Mouse (Mus musculus): Measurements from ENCODE around the gene Ppm1l.
A peak's percentile ranks its signal among the peaks of the same experiment; 100 is the strongest.

Ppm1l gene

DNA sequence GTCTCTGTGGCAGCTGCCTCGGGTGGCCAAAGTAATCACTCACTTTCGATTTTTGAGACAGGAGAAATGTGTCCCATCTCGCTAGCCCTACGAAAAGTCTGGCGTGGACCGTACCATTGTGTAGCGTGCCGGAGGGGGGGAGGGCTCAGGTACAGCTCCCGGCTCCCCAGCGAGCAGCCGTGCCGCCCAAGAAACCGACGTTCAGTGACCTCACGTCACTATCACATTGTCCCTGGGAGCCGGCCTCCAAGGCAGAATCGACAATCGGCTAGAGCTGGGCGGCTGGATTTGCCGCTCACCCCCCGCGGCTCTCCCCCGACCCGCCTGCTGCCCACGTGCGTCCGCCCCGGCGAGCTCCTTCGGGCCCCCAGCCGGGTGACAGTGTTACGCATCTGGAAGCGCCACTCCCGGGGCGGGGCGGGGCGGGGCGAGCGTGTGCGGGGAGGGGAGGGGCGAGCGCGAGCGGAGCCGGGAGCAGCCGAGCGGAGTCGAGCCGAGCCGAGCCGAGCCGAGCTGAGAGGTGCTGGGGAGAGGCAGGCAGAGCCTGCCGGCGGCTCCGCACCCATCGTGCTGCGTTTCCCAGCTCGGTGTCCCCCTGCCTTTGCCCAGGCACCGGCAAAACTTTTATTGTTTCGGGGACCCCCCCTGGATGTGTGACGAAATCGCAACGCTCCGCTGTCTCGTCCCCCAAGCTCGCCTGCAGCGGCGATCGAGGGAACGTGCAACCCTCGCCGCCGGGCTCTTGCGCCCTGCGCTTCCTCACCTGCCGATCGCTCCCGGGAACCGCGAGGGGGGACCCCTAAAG is at the start of gene Ppm1l:
Ppm1l (plus strand) TSS at position 471 of the 805 bp plus-strand sequence.
- peak; percentile 97 for DNase-seq (ENCODE audit: low read depth)

DNA sequence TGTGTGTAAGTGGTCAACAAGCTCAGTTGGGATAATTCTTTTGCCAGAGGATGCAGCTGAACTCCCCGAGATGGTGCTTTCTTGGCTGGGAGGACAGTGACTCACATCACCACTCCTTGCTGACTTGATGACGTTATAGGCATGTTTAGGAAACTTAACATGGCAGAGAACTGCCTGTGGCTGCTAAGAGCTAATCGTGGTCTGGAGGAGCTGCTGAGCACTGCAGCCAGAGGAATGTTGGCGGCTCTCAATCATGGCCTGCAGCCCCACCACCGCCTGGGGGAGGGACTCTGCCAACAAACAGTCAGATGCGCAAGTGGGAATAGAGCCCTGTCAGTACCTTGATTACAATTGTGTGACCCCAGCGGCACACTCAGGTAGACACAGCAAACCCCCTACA is 44.8 kb upstream of the Ppm1l start:
- DNase-seq (ENCODE audit: low read depth): no peak

- DNase-seq (ENCODE audit: low read depth): no peak
These were observed 42.5 kb upstream of the Ppm1l start for GRCm38 (mm10) chr3:69274018-69274663.

DNA sequence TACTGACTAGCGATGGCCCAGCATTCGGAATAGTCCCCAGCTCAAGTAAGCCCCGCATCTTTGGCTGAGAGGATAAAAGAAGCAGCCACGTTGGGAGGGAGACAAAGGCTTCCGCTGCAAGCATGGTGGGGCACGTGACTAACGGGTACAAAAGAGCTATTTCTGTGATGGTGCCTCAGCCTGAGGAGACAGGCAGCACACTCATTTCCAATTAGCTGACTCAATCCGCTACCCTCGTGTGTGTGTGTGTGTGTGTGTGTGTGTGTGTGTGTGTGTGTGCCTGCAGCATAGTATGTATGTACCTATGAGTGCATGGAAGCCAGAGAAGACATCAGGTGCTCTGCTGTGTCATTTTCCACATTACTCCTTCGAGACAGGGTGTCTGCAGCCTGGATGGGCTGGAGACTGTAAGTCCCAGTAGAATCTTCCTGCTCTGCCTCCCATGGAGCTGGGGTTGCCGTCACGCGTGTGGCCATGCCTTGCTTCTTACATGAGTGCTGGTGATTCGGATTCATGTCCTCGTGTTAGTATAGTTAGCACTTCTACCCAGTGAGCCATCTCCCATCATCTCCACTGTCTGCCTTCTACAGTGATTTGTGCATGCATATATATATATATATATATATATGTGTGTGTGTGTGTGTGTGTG is 41.9 kb upstream of the Ppm1l start:
- DNase-seq (ENCODE audit: low read depth): peak; percentile 68

DNA sequence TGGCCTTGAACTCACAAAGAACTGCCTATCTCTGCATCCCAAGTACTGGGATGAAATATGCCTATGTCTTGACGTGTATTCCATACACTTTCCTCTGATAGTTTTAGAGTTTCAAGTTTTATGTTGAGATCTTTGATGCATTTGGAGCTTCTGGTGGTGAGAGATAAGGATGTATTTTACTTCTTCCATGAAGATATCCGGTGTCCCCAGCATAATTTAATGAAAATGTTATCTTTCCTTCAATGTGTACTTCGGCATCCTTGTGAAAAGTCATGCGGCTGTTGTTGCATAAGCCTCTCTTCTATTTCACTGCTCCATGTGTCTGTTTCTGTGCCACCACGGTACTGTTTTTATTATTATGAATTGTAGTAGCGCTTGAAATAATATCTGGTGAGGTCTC is 38.0 kb upstream of the Ppm1l start:
- no peak for DNase-seq (ENCODE audit: low read depth)

DNA sequence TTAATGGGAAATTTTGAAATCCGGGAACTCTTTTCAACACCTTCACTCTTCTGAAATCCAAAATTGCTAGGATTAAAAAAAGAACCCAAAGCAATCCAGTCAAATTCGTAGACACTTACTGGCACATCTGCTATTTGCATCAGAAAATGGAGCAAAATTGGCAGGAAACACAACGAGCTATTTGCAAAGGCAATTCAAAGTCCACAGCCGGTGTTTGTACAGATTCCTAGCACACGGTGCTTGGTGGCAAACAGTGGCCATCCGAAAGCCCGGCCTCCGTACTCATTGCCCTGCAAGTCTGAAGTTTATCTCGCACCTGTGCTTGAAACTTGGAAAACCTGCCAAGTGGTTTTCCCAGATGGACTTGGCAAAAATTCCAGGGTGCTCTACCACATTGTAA is 34.3 kb upstream of the Ppm1l start:
- no peak for DNase-seq (ENCODE audit: low read depth)

DNA sequence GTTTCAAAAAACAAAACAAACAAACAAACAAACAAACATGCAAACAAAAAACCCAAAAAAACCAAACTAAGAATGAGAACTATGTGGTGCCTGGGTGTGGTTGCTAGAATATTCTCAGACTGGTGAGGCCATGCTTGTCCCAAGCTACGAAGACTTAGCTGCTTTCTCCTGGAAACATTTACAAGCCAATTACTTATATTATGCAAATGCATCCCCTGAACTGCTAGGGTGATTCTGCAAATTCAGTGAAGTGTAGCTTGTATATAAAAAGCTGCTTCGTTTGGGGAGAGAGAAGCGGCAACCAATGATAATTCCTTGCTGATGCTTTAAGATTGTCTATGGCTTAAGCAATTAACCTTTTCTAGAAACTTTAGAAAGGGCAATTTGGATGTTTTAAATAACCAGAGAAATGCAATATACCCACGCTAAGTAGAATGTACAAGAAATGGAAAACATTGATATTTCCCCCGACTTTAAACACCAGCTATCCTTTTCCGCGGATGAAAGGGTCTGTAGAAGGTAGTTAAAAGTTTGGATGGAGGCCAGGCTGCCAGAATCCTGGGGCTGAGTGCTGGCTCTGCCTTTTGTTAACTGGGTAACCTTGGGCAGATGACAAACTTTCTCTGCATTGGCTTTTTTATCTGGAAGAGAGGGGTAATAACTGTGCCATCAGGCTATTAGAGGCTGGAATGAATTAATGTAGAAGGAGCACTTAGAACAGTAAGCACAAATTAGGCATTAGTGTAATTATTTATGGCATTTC is 33.4 kb upstream of the Ppm1l start:
- no peak for DNase-seq (ENCODE audit: low read depth)

- DNase-seq (ENCODE audit: low read depth): peak; percentile 90
These were observed 26.8 kb upstream of the Ppm1l start for GRCm38 (mm10) chr3:69289833-69290232.

DNA sequence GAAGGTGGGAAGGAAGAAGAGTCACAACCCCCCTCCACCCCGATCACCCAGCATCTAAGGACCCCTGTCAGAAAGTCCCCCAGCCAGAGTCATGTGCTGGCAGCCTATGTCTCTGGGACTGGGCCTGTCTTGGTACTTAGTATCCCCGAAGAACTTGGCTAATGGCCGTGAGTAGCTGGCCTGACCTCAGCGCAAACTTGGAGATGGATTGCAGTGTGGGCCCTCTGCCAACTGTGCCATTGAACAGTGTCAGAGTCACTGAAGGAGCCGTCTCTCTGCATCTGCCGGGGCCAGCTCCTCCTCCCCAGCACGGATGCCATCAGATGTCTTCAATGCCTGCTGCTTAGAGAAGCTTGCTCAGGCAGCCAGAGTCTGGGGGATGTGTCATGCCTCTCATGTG is 26.4 kb upstream of the Ppm1l start:
- DNase-seq (ENCODE audit: low read depth): no peak

DNA sequence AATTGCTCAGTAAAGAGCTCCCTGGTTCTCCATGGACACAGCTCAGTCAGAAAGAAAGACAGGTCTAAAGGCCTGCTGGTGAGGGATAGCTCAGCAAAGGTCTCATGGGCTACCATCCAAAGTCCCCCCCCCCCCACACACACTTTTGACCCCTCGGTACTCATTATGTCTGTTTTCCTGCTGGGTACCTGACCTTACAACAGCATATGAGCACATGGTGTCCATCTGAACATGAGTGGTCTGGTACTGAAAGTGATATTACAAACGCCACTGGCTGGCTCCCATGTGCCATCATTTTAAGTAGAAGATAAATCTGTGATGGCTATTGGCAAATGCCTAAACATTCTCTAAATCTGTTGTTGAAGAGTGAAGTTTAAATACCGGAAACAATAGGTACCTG is 25.8 kb upstream of the Ppm1l start:
- DNase-seq (ENCODE audit: low read depth): no peak

- no peak for DNase-seq (ENCODE audit: low read depth)
These were observed 24.0 kb upstream of the Ppm1l start for GRCm38 (mm10) chr3:69292628-69293027.

- DNase-seq (ENCODE audit: low read depth): no peak
These were observed 20.4 kb upstream of the Ppm1l start for GRCm38 (mm10) chr3:69296270-69296669.

DNA sequence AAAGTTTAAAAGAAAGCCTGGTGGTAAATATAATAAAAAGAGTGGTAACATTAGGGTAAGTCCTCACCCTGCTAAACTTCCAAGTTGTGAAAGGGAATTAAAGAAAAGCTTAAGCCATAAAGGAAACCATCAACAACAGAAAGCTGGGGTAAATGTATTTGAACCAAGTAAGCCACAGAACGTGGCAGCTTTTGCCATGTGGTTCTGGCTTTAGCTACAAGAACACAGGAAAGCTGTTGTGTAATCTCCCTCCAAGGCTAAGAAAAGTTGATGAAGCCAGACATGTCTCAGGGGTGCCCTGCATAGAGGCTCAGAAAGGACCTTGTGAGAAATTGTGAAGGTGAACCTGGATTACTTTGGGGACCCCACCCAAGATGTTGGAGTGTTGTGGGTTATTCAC is 16.5 kb upstream of the Ppm1l start:
- DNase-seq (ENCODE audit: low read depth): no peak

GRCm38 (mm10) chr3:69315810-69316390 is 761 bp upstream of the Ppm1l start:
- DNase-seq (ENCODE audit: low read depth): no peak

DNA sequence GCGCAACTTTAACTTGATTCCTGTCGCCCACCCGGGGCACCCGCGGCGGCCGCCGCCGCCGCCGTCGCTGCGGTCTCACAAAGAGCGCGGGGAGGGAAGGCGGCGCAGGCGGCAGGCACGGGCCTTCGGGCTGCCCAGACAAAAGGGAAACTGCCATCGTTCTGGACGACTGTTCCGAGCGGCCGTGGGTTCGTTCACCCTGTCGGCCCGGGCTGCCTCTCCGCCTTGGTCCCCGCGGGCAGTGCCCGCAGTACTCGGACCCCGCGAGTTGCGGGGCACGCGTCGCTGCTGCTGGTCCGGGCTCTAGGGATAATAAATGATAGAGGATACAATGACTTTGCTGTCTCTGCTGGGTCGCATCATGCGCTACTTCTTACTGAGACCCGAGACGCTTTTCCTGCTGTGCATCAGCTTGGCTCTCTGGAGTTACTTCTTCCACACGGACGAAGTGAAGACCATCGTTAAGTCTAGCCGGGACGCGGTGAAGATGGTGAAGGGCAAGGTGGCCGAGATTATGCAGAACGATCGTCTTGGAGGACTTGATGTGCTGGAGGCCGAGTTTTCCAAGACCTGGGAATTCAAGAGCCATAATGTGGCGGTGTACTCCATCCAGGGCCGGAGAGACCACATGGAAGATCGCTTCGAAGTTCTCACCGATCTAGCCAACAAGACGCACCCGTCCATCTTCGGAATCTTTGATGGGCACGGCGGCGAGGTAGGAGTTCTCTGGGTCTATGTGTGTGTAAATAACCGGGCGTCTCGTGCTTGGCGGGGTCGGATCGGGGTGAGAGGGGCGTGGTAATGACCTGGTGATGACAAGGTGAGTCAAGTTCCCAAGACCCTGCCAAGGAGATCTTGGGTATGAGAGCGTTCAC is 827 bp downstream of the Ppm1l start:
- no peak for DNase-seq (ENCODE audit: low read depth)

GRCm38 (mm10) chr3:69318131-69318951 is 1.7 kb downstream of the Ppm1l start:
- peak; percentile 54 for DNase-seq (ENCODE audit: low read depth)

- DNase-seq (ENCODE audit: low read depth): peak; percentile 49
These were observed 2.5 kb downstream of the Ppm1l start for GRCm38 (mm10) chr3:69319061-69319720.

DNA sequence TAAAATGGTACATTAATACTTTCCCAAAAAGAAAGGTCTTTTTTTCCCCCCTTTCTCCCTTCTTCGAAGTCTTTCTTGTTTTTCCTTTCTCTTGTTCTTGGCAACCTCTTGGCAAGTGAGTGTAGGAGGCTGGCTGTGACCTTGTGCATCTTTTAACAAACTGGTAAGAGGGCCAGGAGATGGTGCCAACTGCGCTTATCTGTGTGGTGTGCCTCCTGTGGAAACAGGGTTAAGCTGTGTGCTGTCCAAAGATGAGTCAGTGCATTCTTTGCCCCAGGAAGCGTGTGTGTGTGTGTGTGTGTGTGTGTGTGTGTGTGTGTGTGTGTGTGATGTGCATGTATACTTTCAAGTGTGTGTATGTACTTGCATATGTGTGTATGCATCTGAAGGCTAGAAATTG is 7.3 kb downstream of the Ppm1l start:
- DNase-seq (ENCODE audit: low read depth): no peak

DNA sequence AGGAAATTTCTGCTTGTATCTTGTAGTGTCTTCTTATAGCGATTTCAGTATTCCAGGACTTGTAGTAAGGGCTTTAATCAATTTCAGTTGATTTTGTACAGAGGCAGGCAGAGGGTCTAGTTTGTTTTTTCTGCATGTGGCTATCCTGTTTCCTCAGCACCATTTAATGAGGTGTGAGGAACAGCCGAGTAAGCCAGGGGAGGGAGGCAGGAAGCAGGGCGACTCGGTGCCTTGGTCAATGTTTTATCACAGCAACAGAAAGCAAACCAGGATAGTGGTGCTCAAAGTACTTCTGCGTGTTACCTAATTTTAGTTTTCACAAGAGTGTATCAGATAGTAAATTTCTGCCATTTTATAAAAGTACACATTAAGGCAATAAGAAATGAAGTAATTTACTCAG is 13.2 kb downstream of the Ppm1l start:
- DNase-seq (ENCODE audit: low read depth): no peak

DNA sequence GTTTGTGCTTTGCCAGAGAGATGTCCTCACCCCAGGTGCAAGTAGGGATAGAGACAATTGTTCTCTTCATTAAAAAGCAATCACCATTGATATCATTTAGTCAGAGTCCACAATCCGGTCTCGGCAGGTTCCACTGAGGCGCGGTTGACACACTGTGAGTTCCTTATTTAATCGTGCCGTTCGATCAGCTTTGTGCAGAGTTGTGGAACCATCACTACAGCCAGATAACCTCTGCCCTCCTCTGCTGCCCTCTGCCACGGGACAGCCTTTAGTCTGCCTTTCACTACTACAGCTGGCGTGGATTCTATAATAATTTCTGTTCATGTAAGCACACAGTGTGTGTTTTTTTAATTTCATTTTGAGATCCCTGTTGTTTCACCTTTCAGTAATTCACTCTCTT is 17.2 kb downstream of the Ppm1l start:
- DNase-seq (ENCODE audit: low read depth): no peak
